Mouse (Mus musculus): Measurements from ENCODE around the gene Mtor.

DNA sequence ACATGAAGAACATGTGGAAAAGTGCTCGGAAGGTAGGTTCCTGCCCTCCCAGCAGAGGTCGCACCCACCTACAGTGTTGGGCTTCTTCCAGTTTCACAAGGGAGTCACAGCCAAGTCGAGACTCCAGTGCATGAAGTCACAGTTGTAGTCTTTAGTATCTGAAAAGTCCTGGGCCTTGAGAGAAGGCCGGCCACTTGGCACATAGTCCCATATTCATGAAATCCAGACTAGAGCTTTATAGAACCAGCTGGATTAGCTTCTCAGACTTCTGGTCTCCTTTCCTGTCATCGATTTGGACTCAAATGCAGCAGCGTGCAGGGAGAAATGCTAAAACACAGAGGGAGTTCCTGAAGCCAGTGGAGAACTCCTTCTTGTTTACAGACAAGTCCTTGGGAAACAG lies 82.4 kb downstream of the Mtor start:
- TF ChIP-seq CTCF (IDR thresholded peaks at IDR 0.05; ENCODE audit: insufficient read depth, low read depth, low read length) (no peak), POLR2A (IDR thresholded peaks at IDR 0.05; ENCODE audit: insufficient read depth, low read depth, low read length) (no peak)

Measured in olfactory bulb, adult 2 months (tissue).